Mouse (Mus musculus) fibroblast of lung, adult 2 months (primary cell): ENCODE measurements around the gene Ptcd1.
"Not testable (repeated sequence)": the region's sequence is repeated elsewhere in the genome, so short reads cannot be mapped to it uniquely, and the experiment has no call there.

Source experiments
- DNase-seq: peaks from one replicate; pipeline ENCODE4 v3.0.0-alpha.2; 2011; ENCODE audit warnings: low read depth

Ptcd1 gene

GRCm38 (mm10) chr5:145164710-145165109 is 2.2 kb downstream of the Ptcd1 start:
- no peak for DNase-seq

- DNase-seq, result no peak
Observed at GRCm38 (mm10) chr5:145161361-145161760, 5.5 kb downstream of the Ptcd1 start.

- DNase-seq, result no peak
Observed at GRCm38 (mm10) chr5:145152690-145153089, 14.2 kb downstream of the Ptcd1 start.

GRCm38 (mm10) chr5:145149294-145149693 is 17.6 kb downstream of the Ptcd1 start:
- no peak for DNase-seq

- DNase-seq, result no peak
Observed at GRCm38 (mm10) chr5:145147748-145148147, 19.2 kb downstream of the Ptcd1 start.

- DNase-seq, result no peak
Observed at GRCm38 (mm10) chr5:145140611-145141010, 26.3 kb downstream of the Ptcd1 start.

DNA sequence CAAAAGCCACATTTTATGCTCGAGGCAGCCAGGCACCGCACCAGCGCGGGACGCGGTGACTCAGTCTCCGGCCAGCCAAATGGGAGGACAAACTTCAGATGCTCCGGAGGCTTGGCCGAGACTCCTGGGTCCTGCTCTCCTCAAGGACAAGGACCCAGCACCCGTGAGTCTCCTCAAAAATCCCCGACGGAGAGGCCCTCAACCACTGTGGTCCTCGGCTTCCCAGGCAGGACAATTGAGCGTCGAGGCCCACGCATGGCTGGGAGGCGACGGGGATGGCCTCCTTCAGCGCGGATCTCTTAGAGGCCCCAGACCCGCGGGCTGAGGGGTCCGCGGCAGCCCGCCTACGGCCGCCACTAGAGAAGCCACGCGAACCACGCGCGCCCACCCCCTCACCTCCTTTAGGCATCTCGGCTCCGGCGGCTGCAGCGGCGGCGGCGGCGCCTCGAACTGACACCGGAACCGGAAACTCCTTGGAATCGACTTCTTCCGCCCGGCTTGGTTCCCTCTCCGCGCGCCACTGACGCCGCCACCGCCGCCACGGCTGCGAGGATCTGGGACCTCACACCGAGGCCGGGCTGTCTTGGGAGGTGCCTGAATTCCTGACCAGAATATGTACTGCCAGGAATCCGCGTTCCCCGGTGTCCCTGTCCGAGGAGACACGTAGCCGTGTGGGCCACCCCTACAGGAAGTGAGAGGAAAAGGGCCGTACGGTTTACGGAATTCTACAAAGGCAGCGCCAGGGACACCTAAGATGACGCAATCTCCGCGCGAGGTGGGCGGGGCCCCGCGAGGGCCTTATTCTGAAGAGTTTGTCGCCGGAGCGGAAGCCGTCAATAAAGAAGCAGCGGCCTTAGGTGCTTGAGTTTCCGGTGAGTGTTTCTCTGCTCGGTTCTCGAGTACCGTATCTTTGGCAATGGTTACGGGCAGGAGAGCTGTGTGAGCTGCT is 27.1 kb downstream of the Ptcd1 start, which contains the start of the genes Pdap1 and Bud31:
TSS of gene Pdap1 (minus strand) at position 668 of the 949 bp plus-strand sequence.
TSS of gene Bud31 (plus strand) at position 792 of the 949 bp plus-strand sequence.
- DNase-seq, result peak; percentile 69

DNA sequence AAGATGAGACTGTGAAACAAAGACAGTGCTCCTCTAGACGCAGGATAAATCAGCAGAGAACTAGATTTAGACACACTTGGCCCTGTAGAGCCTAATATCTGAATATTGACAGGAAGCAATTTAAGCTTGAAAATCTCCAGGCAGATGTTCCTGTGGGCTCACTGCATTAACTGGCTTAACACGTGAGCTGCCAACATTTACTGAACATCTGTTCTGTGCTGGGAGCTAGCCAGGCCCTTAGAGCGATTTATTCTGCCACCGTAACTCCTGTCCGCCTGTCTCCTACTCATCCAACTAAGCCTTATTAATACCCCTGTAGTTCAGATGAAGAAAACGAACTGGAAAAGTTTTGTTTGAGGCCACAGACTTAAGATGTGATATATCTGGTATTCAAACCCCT is 28.1 kb downstream of the Ptcd1 start:
- DNase-seq, result no peak

- not testable (repeated sequence) for DNase-seq
Observed at GRCm38 (mm10) chr5:145133275-145133674, 33.6 kb downstream of the Ptcd1 start.

DNA sequence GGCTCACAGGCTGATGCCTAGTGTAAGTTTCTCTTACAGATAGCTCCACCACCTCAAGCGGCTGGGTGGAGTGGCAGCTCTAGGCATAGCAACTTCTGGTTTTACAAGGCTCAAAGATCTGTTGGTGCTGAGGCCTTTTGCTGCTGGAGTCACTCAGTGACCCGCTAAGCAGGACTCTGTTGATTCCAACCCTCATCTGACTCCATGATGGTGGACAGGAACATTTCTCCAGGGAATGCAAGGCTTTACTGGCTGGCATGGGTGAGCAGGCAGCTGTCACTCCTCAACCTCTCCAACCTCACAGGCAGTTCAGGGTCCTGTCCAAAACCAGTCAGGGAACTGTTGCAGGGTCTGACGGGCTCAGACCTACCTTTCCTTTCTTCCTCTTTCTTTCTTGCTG is 35.9 kb downstream of the Ptcd1 start:
- no peak for DNase-seq

- peak; percentile 72 for DNase-seq
Observed at GRCm38 (mm10) chr5:145130191-145130590, 36.7 kb downstream of the Ptcd1 start.

DNA sequence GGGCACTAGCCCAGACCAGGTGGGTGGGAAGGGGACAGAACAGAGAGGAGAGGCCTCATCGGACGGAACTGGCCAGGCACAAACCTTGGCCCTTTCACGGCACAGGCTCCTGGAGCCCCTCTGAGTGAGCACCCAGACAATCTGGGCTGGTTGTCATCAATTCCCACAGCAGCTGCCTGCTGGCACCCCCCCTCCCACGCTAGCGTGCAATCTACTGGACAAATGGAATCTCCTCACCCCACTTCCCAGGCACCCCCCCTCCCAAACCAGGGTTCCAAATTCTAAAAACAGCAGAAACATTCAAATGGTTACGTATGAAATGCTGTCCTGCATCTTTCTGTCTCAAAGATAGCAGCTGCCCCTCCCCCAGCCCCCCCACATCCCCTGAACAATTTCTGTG is 37.1 kb downstream of the Ptcd1 start:
- not testable (repeated sequence) for DNase-seq

DNA sequence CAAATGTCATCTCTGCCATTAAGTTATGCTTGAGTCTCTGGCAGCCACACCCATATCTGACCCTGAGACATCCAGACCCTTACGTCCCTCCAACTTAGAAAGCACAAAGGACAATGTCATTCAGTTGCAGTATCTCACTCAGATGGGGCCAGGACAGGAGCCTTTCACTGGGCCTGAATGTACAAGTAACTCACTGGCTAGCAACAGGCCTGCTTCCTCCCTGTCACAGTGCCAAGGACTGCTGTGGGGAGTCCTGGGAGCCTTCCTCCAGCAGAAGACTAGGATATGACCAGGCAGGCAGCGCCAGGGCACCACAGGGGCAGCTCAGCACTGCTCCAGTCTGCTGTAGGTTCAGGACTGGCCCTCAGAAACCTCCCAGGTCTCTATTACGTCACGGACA is 37.8 kb downstream of the Ptcd1 start:
- no peak for DNase-seq

- DNase-seq, result no peak
Observed at GRCm38 (mm10) chr5:145126580-145126979, 40.3 kb downstream of the Ptcd1 start.

- no peak for DNase-seq
Observed at GRCm38 (mm10) chr5:145123396-145123795, 43.5 kb downstream of the Ptcd1 start.

GRCm38 (mm10) chr5:145120921-145121320 is 46.0 kb downstream of the Ptcd1 start:
- no peak for DNase-seq

GRCm38 (mm10) chr5:145119385-145119784 is 47.5 kb downstream of the Ptcd1 start:
- DNase-seq, result no peak

GRCm38 (mm10) chr5:145118461-145118860 is 48.4 kb downstream of the Ptcd1 start:
- no peak for DNase-seq

DNA sequence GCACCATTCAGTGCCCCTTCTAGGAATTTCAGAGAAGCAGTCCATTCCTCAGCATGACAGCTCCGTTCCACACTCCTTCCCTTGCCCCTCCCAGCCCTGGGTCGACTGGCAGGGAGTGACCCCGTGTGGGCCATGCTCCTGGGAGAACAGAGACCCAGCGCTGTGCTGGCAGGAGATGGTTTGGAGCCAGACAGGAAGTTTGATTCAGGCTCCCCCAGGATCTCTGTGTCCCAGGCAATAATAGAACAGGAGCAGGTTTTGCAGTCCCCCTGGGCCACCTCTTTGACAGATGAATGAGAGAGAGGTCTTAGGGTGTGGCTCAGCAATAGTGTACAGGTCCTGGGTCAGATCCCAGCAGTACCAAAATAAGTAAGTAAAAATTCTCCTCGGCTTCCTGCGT is 48.9 kb downstream of the Ptcd1 start:
- no peak for DNase-seq

- peak; percentile 65 for DNase-seq
Observed at GRCm38 (mm10) chr5:145116916-145117315, 50.0 kb downstream of the Ptcd1 start.

DNA sequence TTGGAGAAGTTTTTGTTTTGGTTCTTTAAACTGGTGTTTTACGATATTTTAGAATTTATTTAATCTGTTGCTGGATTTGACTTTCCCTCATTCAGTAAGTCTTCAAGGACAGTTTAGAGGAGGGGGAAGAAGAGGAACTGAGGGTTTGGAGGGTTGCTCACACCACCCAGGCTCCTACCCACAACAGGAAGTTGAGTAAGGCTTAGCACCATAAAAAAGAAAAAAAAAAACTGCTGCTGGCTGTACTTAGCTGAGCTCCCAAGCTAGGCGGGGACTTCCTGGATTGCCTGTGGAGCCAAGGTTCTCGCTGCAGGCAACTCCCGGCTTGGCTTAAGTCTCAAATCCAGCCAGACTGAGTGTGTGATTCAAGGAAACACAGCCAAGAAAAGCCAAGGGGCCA is 50.6 kb downstream of the Ptcd1 start:
- DNase-seq, result peak; percentile 91

DNA sequence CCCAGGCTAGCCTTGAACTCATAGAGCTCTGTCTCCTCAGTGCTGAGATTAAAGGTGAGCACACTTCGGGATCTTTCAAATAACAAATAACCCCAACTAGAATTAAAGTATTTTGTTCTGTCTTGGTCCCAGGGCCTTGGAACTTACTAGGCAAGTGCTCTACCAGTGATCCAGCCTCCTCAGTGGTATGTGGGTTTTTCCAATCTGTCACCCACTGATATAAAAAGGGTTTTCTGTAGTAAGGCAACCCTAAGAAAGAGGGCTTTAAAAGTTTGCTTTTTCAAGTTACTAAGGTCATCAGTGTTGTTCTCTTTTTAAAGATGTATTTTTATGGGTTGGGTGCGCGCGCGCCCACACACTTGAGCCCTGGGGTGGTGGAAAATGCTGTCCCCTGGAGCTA is 51.2 kb downstream of the Ptcd1 start:
- DNase-seq, result no peak

DNA sequence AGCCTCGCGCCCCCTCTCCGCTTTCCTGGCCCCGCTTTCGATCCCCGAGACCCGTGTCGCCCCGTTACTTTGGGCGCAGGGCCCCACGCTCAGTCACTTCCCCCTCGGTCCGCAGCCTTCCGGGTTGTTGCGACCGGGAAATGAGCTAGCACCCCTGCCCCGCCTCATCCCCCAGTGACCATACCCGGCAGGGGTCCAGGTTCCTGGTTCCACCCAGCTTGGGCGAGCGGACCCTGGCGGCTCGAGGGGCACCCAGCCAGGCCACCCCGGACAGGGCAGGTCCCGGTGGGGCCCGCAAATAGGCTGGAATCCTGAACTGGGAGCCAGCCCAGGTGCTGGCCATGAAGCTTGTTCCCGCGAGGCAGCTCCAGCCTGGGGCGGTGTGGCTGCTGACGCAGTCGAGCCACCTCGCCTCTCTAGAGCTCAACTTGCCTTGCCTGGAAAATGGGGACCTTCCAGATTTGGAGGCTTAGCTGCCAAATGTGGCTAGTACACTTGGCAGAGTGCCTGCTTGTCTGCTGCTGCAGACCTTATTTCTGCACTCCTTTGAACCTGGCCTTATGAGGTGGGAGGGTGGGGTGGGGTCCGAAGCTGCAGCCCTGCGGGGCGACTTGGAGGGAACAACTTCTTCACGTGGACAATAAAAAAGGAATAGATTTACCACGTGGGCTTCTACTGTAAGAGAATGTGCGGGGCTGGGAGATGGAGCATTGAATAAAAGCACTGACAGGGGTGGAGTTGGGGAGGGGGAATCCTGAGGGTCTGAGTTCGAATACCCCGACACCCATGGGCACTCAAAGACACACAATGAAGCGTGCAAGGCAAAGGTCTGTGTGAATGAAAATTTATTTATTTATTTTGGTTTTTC is 52.1 kb downstream of the Ptcd1 start:
- DNase-seq, result no peak
